Mouse (Mus musculus) testis, adult 2 months (tissue): ENCODE measurements at regions not wholly inside any gene's neighbourhood (a gene's known extent, or its start where the extent isn't known, plus 50 kb on each side); places are given as distances from the start of the nearest gene placed in this dataset.

Source experiments
- CTCF ChIP-seq: fragments of 200-500 bp; IDR thresholded peaks from 2 replicates; pipeline ENCODE4 v1.5.1; 2012; ENCODE audit warnings: low read depth, mild to moderate bottlenecking, inconsistent platforms, low read length, moderate library complexity; ENCODE audit not compliant: control insufficient read depth, insufficient read depth, insufficient replicate concordance
- POLR2A ChIP-seq: fragments of 200-500 bp; IDR thresholded peaks from 2 replicates; pipeline ENCODE4 v1.6.1; 2012; ENCODE audit warnings: low read depth, mild to moderate bottlenecking, inconsistent platforms, low read length, moderate library complexity; ENCODE audit not compliant: control insufficient read depth

DNA sequence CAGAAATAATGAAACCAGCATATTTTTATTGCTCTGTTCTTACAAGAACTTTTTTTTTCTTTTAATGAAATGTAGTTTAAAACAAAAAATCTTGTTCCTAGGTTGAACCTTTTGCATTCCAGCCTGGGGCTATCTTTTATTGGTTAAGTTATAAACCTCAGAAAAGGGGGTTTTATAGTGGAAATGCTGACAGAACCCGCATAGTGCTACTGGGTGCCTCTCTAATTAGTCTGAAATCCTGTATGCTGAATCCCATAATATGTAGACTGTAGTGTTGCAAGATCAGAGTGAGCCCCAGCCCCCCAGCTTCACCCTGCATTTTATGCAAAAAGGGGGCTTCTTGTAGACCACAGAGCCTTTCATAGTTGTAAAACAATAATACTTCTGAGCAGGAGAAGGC, 164.4 kb upstream of the Atp5g3 start:
- no peak for TF ChIP-seq CTCF
- TF ChIP-seq POLR2A = no peak
